Mouse (Mus musculus) liver, adult 2 months (tissue): Measurements from ENCODE around the gene Chadl.
A peak's percentile ranks its signal among the peaks of the same experiment; 100 is the strongest.

Experiments used
- CTCF ChIP-seq: fragments of 200-500 bp; IDR thresholded peaks from 2 replicates; pipeline ENCODE4 v1.5.1; 2011; ENCODE audit warnings: low read depth, low read length, control low read depth
- POLR2A ChIP-seq: fragments of 200-500 bp; IDR thresholded peaks from 2 replicates; pipeline ENCODE4 v1.6.1; 2011; ENCODE audit warnings: low read length, control low read depth; ENCODE audit not compliant: insufficient read depth; ENCODE audit errors: extremely low read depth

DNA sequence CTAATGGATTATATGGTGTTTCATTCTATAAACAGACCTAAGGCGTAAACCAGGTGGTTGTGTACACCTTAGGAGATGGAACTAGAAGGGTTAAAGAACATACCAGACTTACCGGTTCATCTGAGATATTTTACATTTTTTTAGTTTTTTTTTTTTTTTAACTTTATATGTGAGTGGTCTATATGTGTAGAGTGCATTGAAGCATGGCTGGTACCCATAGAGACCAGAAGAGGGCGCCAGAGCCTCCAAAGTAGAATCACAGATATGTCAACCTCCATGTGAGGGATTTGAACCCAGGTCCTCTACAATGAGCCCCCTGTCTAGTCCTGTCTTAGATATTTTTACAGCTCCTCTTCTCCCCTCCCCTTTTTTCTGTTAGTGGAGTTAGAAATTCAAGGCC is 760 bp upstream of the Chadl start:
- TF ChIP-seq CTCF (peak; percentile 56), POLR2A (no peak)
